Mouse (Mus musculus): ENCODE data around the gene Mical2. TPM values are rescaled to one million over a fixed set of nuclear protein-coding genes. Genes with fewer than 3 reads are reported as not detected.

Gene Mical2
- total and polyA plus RNA-seq, 3 experiments, result not detected

DNA sequence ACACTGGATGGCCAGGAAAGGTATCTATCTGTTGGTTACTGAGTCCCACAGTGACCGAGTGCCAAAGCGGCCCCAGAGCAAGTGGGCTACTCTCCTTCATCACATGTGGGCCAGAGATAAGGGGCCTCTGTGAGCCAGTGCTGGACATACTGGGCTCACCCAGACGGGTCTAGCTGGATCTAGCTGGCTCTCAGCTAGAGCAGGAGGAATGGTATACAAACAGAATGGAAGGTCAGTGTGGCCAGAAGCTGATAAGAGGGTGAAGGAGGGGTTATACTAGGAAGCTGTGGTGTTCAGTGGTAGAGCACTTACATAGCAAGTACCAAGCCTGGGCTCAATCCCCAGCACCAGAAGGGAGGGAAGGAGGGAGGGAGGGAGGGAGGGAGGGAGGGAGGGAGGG, 140.2 kb downstream of the Mical2 start:
- Histone ChIP-seq H3K9me3 (replicated peaks; ENCODE audit: low read length) (no peaks in the 10 kb centered on the region), H3K36me3 (replicated peaks in 1 of 2; ENCODE audit: control insufficient read depth in 1 of 2, insufficient read depth in 1 of 2, low read length in 1 of 2) (no peaks in the 10 kb centered on the region), H3K4me3 (replicated peaks in 1 of 3; ENCODE audit: low read depth in 2 of 3, low read length in 2 of 3, poor library complexity in 1 of 3) (no peak overlapping the region), H3K4me1 (ENCODE audit: control insufficient read depth in 1 of 2, insufficient read depth in 2 of 2) (no peaks in the 10 kb centered on the region; a peak in 1 of 4 replicates), H3K4me2 (ENCODE audit: insufficient read depth, low read depth, poor library complexity, severe bottlenecking) (no peak overlapping the region), H3K79me2 (replicated peaks; ENCODE audit: control insufficient read depth, extremely low read depth, insufficient read depth, poor library complexity, severe bottlenecking) (no peaks in the 10 kb centered on the region), H3K27me3 (replicated peaks) (peaks cover 29% of the 10 kb centered on the region), H3K27ac (ENCODE audit: insufficient read depth, low read depth) (no peak overlapping the region), H3K9ac (ENCODE audit: insufficient read depth, low read depth) (no peak overlapping the region)
- dilution Hi-C loops (cut with MboI; ENCODE audit: extremely low pct_ligation_motif_present, extremely low pct_unique_long_range_greater_than_20kb, low sequenced_read_pairs), result no loop called here
- TF ChIP-seq HCFC1 (IDR thresholded peaks at IDR 0.05; ENCODE audit: low read depth, low read length) (no peak), CTCF (conservative IDR thresholded peaks at IDR 0.05 in 1 of 2, IDR thresholded peaks at IDR 0.05 in 1 of 2; ENCODE audit: low read depth in 2 of 2, low read length in 2 of 2) (no peak), ZKSCAN1 (IDR thresholded peaks at IDR 0.05; ENCODE audit: borderline replicate concordance, low read depth, low read length) (no peak), MXI1 (IDR thresholded peaks at IDR 0.05; ENCODE audit: low read depth, low read length) (no peak), ELF1 (IDR thresholded peaks at IDR 0.05; ENCODE audit: low read depth, low read length) (no peak), MYC (IDR thresholded peaks at IDR 0.05; ENCODE audit: low read depth, low read length) (no peak), TBP (conservative IDR thresholded peaks at IDR 0.05; ENCODE audit: low read depth, low read length) (no peak), UBTF (IDR thresholded peaks at IDR 0.05; ENCODE audit: low read depth, low read length) (no peak), PAX5 (IDR thresholded peaks at IDR 0.05; ENCODE audit: low read length) (no peak), SIN3A (IDR thresholded peaks at IDR 0.05; ENCODE audit: low read length) (no peak), KAT2A (IDR thresholded peaks at IDR 0.05; ENCODE audit: insufficient replicate concordance, low read length) (no peak), JUN (IDR thresholded peaks at IDR 0.05; ENCODE audit: insufficient read depth, low read depth, low read length) (no peak), TCF12 (IDR thresholded peaks at IDR 0.05; ENCODE audit: low read depth, low read length) (no peak), MEF2A (IDR thresholded peaks at IDR 0.05; ENCODE audit: borderline replicate concordance, low read depth, low read length) (no peak), E2F4 (IDR thresholded peaks at IDR 0.05; ENCODE audit: insufficient replicate concordance, low read depth, low read length) (no peak), SMC3 (IDR thresholded peaks at IDR 0.05; ENCODE audit: low read depth, low read length) (no peak), POLR2AphosphoS2 (IDR thresholded peaks at IDR 0.05; ENCODE audit: low read depth, low read length) (no peak), USF1 (IDR thresholded peaks at IDR 0.05; ENCODE audit: low read depth, low read length) (no peak), NELFE (IDR thresholded peaks at IDR 0.05; ENCODE audit: low read depth, low read length) (no peak), MAZ (IDR thresholded peaks at IDR 0.05; ENCODE audit: low read depth, low read length) (no peak)
- in situ Hi-C loops (cut with MboI; ENCODE audit: low pct_ligation_motif_present, low pct_unique_long_range_greater_than_20kb, low sequenced_read_pairs), result no loop called here
- DNase-seq (ENCODE audit: extremely low read depth), result no peak

GRCm38 (mm10) chr7:112369046-112369445, 143.4 kb downstream of the Mical2 start:
- no peak overlapping the region for H3K9ac ChIP-seq (ENCODE audit: insufficient read depth, low read depth)
- H3K9me3 ChIP-seq (replicated peaks; ENCODE audit: low read length), result no peaks in the 10 kb centered on the region
- H3K4me2 ChIP-seq (ENCODE audit: insufficient read depth, low read depth, poor library complexity, severe bottlenecking), result no peak overlapping the region
- dilution Hi-C loops (cut with MboI; ENCODE audit: extremely low pct_ligation_motif_present, extremely low pct_unique_long_range_greater_than_20kb, low sequenced_read_pairs) (no loop called here), in situ Hi-C loops (cut with MboI; ENCODE audit: low pct_ligation_motif_present, low pct_unique_long_range_greater_than_20kb, low sequenced_read_pairs) (no loop called here)
- H3K27me3 ChIP-seq (replicated peaks), result peaks cover 25% of the 10 kb centered on the region
- no peak overlapping the region for H3K27ac ChIP-seq (ENCODE audit: insufficient read depth, low read depth)
- no peaks in the 10 kb centered on the region for H3K79me2 ChIP-seq (replicated peaks; ENCODE audit: control insufficient read depth, extremely low read depth, insufficient read depth, poor library complexity, severe bottlenecking)
- H3K4me3 ChIP-seq (replicated peaks in 1 of 3; ENCODE audit: low read depth in 2 of 3, low read length in 2 of 3, poor library complexity in 1 of 3), result no peak overlapping the region
- no peaks in the 10 kb centered on the region for H3K36me3 ChIP-seq (replicated peaks in 1 of 2; ENCODE audit: control insufficient read depth in 1 of 2, insufficient read depth in 1 of 2, low read length in 1 of 2)
- H3K4me1 ChIP-seq (ENCODE audit: control insufficient read depth in 1 of 2, insufficient read depth in 2 of 2), result no peaks in the 10 kb centered on the region; a peak in 1 of 4 replicates
- DNase-seq (ENCODE audit: extremely low read depth), result peak; percentile 80
- no peak for TF ChIP-seq MAX (IDR thresholded peaks at IDR 0.05; ENCODE audit: low read length)
- no peak for TF ChIP-seq RCOR1 (conservative IDR thresholded peaks at IDR 0.05; ENCODE audit: low read depth, low read length)
- peak; percentile 76 for TF ChIP-seq SMC3 (IDR thresholded peaks at IDR 0.05; ENCODE audit: low read depth, low read length)
- no peak for TF ChIP-seq POLR2A (IDR thresholded peaks at IDR 0.05; ENCODE audit: low read depth, low read length)
- TF ChIP-seq IRF4 (IDR thresholded peaks at IDR 0.05; ENCODE audit: low read depth, low read length), result no peak
- TF ChIP-seq E2F4 (IDR thresholded peaks at IDR 0.05; ENCODE audit: insufficient replicate concordance, low read depth, low read length), result no peak
- TF ChIP-seq JUN (IDR thresholded peaks at IDR 0.05; ENCODE audit: insufficient read depth, low read depth, low read length), result no peak
- TF ChIP-seq NRF1 (IDR thresholded peaks at IDR 0.05; ENCODE audit: low read depth, low read length), result no peak
- TF ChIP-seq MAZ (IDR thresholded peaks at IDR 0.05; ENCODE audit: low read depth, low read length), result 0 out of 2 replicates have a peak, but pooled peaks have one; percentile 34
- TF ChIP-seq POLR2AphosphoS2 (IDR thresholded peaks at IDR 0.05; ENCODE audit: low read depth, low read length), result no peak
- TF ChIP-seq ETS1 (conservative IDR thresholded peaks at IDR 0.05; ENCODE audit: low read depth, low read length), result no peak
- TF ChIP-seq UBTF (IDR thresholded peaks at IDR 0.05; ENCODE audit: low read depth, low read length), result no peak
- no peak for TF ChIP-seq GABPA (IDR thresholded peaks at IDR 0.05; ENCODE audit: insufficient replicate concordance, low read depth, low read length)
- TF ChIP-seq ZC3H11A (IDR thresholded peaks at IDR 0.05; ENCODE audit: low read depth, low read length), result peak; percentile 37; the same call in 1 of the 2 replicates
- TF ChIP-seq SIN3A (IDR thresholded peaks at IDR 0.05; ENCODE audit: low read length), result no peak
- no peak for TF ChIP-seq EP300 (IDR thresholded peaks at IDR 0.05; ENCODE audit: low read length)
- TF ChIP-seq MXI1 (IDR thresholded peaks at IDR 0.05; ENCODE audit: low read depth, low read length), result no peak
- TF ChIP-seq ZNF384 (IDR thresholded peaks at IDR 0.05; ENCODE audit: low read depth, low read length), result no peak
- no peak for TF ChIP-seq TBP (conservative IDR thresholded peaks at IDR 0.05; ENCODE audit: low read depth, low read length)
- TF ChIP-seq RAD21 (IDR thresholded peaks at IDR 0.05; ENCODE audit: low read depth, low read length), result peak; percentile 93
- TF ChIP-seq CHD2 (IDR thresholded peaks at IDR 0.05; ENCODE audit: low read length), result no peak
- TF ChIP-seq MAFK (IDR thresholded peaks at IDR 0.05; ENCODE audit: insufficient replicate concordance, low read length), result no peak

All from CH12.LX (cell line).